Mouse (Mus musculus) embryonic fibroblast, embryonic 13.5 days (primary cell): ENCODE results near the gene Hist1h3e. TPM values are rescaled to one million over a fixed set of nuclear protein-coding genes. Genes with fewer than 3 reads are reported as not detected.
"Not testable (repeated sequence)": the region's sequence is repeated elsewhere in the genome, so short reads cannot be mapped to it uniquely, and the experiment has no call there.

Source experiments
- H3K27ac ChIP-seq: 2 replicates; pipeline ENCODE4 v1.5.1; 2012; ENCODE audit warnings: low read length, control low read depth, inconsistent platforms; ENCODE audit not compliant: insufficient read depth
- H3K4me1 ChIP-seq: 2 replicates; pipeline ENCODE4 v1.6.1; 2011; ENCODE audit warnings: low read length; ENCODE audit not compliant: control insufficient read depth, insufficient read depth
- H3K4me3 ChIP-seq: 2 replicates; pipeline ENCODE4 v1.5.1; 2011; ENCODE audit warnings: mild to moderate bottlenecking, control low read depth, low read length; ENCODE audit not compliant: insufficient read depth
- CTCF ChIP-seq: IDR thresholded peaks from 2 replicates; pipeline ENCODE4 v1.5.1; 2011; ENCODE audit warnings: mild to moderate bottlenecking, control low read depth, low read length, moderate library complexity, borderline replicate concordance; ENCODE audit not compliant: insufficient read depth
- POLR2A ChIP-seq: IDR thresholded peaks from 2 replicates; pipeline ENCODE4 v1.6.1; 2011; ENCODE audit warnings: low read depth, mild to moderate bottlenecking, control low read depth, low read length, moderate library complexity
- polyA plus RNA-seq: library from polyadenylated mRNA; stranded (reverse); fragments of >200 nt; gene quantifications from 2 replicates; pipeline ENCODE4 v1.2.4, GENCODE M21; 2011; ENCODE audit warnings: low read depth; ENCODE audit not compliant: missing spikeins, insufficient read length

The Hist1h3e gene
- polyA plus RNA-seq, 1 experiment = 3.4 TPM

GRCm38 (mm10) chr13:23595185-23595584 lies 33.0 kb upstream of the Hist1h3e start:
- TF ChIP-seq CTCF (no peak), POLR2A (no peak)
- Histone ChIP-seq H3K4me3 (no peak overlapping the region), H3K4me1 (no peaks in the 10 kb centered on the region), H3K27ac (no peak overlapping the region)

DNA sequence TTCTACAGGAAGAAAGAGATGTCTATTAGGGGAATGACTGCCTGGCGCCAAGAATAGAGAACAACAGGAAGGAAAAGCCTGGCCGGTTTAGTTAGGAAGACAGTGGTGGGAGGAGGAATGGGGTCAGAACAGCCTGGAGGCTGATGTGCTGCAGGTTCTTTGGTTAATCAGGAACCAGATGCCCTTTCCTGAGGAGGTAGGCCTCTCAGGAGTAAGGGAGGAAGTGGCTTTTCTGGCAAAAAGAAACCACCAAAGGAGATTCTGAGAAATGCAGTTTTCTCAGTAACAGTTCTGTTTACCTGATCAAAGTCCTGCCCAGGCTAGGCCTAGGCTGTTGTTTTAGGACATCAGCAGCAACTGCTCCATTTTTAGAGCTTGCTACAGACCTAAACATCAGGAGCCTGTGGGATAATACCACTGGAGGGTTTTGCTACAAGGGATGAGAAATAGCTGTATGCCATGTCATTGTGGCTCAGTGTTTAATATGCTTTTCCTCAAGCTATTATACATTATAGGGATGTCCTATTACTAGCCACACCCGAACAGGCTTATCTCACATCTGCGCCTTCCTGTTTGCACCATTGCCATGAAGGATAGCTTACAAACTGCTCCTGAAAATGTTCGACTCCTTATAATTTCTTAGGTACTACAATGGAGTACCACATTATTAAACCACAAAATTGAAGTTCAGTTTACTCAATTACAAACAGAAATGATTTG lies 31.0 kb upstream of the Hist1h3e start:
- no peaks in the 10 kb centered on the region for H3K4me1 ChIP-seq
- no peak overlapping the region for H3K4me3 ChIP-seq
- TF ChIP-seq CTCF = no peak
- TF ChIP-seq POLR2A = no peak
- H3K27ac ChIP-seq = no peak overlapping the region

DNA sequence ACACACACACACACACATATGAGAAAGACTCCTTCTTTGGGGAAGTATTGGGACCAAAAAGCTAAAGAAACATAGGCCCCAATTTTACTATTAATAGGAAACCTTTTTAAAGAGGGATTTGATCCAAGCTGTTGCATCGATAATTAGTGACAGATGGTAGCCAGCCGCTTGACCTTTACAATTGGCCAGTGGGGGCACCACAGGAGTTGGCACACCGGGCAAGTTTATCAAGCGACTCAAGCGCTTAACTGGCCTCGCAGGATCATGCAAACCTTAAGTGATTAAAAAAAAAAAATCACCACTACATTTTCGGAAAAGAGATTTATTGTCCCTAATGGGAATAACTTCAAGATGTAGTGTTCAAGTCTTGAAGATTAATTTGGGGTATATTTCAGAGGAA lies 30.4 kb upstream of the Hist1h3e start:
- H3K4me3 ChIP-seq = no peak overlapping the region
- no peak for TF ChIP-seq CTCF
- no peak for TF ChIP-seq POLR2A
- no peaks in the 10 kb centered on the region for H3K4me1 ChIP-seq
- no peak overlapping the region for H3K27ac ChIP-seq

DNA sequence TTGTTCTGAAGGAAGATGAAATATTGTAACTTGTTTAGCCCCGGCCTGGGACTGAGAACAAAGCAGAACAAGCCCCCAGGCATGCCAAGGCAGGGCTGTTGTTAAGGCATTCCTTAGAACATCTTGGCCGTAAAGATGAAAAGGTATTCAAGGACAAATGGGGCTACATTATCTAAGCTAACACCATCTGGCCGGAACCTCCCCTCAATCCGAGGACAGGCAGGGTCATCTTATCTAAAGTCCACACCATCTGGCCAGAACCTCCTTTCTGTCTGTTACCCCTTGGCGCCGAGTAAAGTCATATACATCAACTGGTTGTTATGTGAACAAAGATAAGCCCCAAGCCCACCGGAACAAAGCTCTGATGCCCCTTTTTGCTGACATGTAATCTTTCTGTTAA lies 29.7 kb upstream of the Hist1h3e start:
- H3K4me3 ChIP-seq, H3K4me1 ChIP-seq, H3K27ac ChIP-seq: not testable (repeated sequence)

DNA sequence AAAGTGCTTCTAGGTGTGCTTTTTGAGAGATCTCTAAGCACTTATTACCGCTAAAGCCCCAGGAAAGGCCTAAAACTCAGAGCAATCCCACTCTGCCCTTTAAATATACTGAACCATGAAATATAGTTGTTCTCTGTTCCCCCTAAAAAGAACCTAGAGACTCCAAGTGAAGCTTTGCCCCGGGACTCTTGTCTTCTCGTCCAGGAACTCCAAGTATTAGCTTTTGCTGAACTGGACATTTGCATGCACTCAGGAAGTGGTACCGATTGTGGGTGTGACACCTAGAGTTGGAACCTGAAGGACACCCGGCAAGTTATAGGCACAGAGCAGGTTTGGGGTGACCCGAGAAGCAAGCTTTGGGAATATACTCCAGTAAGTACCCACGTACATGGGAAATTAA lies 29.0 kb upstream of the Hist1h3e start:
- Histone ChIP-seq H3K27ac (no peak overlapping the region), H3K4me3 (no peak overlapping the region), H3K4me1 (no peaks in the 10 kb centered on the region; the same call in 1 of the 2 replicates)
- TF ChIP-seq CTCF (no peak), POLR2A (no peak)

GRCm38 (mm10) chr13:23586940-23587225 lies 24.7 kb upstream of the Hist1h3e start:
- H3K4me3 ChIP-seq = peak overlapping the region; percentile 29
- H3K4me1 ChIP-seq = peaks cover 3% of the 10 kb centered on the region
- H3K27ac ChIP-seq = peak overlapping the region; percentile 94
- TF ChIP-seq CTCF (no peak), POLR2A (no peak)

DNA sequence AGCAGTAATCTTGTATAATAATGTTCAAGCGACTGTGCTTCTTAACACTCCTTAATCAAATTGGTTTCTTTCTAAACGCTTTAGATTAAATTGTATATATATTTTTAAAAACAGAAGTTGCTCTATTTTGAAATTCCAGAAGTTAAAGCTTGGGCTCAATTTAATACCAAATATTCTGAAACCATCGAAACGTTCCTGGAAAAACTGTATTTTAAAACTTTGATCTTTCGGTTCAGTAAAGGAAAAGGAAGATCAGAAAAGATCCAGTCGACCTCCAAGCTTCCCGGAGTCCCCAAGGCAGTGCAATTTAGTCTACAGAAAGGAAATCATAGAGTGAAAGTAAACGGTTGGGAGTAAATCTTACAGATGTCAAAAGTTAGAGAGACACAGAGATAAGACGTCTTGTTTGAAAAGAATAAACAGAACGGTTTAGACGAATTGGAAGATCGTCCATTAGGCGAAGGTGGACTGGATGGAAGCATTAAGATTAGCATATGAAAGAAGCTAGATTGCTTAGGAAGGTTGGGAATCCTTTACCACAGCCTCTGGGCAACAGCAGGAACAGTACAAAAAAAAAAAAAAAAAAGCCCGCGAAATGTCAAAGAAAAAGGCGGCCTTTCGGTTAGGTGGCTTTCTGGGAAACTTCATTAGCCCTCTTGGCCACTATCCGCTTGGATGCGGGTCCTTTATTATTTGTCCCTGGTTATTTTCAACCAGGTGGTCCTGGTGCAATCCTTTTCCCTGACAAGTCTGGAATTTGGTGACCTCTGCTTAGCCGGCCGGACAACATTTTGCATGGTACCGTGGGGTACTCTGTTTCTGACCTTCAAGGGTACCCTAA lies 24.1 kb upstream of the Hist1h3e start:
- Histone ChIP-seq H3K27ac (peak overlapping the region; percentile 94), H3K4me3 (peak overlapping the region; percentile 29), H3K4me1 (peaks cover 3% of the 10 kb centered on the region)
- no peak for TF ChIP-seq CTCF
- TF ChIP-seq POLR2A = peak; percentile 33; the same call in 1 of the 2 replicates

GRCm38 (mm10) chr13:23585442-23586098 lies 23.4 kb upstream of the Hist1h3e start:
- not testable (repeated sequence) for H3K4me1 ChIP-seq
- Histone ChIP-seq H3K4me3 (peak overlapping the region; percentile 24), H3K27ac (peak overlapping the region; percentile 80)
- peak; percentile 95 for TF ChIP-seq POLR2A

- Histone ChIP-seq H3K4me1 (peaks cover 3% of the 10 kb centered on the region), H3K27ac (peak overlapping the region; percentile 80), H3K4me3 (peak overlapping the region; percentile 24)
- TF ChIP-seq CTCF (no peak), POLR2A (peak; percentile 88)
Measured at GRCm38 (mm10) chr13:23585029-23585441, 22.9 kb upstream of the Hist1h3e start.

DNA sequence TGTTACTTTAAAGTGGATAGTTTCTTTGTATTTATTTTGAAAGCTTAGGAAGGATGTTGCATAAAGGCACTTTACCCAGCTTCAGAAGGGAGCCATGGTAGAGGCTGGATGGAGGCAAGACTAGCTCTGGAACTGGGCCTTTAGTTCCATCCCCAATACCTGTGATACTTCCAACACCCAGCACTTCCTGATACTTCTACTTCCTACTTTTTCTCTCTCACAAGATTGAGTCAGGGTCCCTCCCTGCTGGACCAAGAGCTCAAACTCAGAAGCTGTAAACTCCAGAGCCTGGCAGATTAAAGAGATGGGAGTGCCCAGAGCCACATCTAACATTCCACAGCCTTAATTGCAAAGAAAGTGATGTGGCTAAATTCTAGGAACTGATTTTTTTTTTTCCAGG lies 22.2 kb upstream of the Hist1h3e start:
- Histone ChIP-seq H3K4me1 (peaks cover 3% of the 10 kb centered on the region), H3K27ac (peak overlapping the region; percentile 80), H3K4me3 (peak overlapping the region; percentile 7; the same call in 1 of the 2 replicates)
- peak; percentile 8; the same call in 1 of the 2 replicates for TF ChIP-seq POLR2A
- no peak for TF ChIP-seq CTCF
